ENCODE assay signal across 8 mouse cellular contexts in genomic region chr10:75316472-75316871, GRCm38 (mm10). TPM values are rescaled to one million over a fixed set of nuclear protein-coding genes. Genes with fewer than 3 reads are reported as not detected.
DNase-seq lines count a peak whose midpoint lies in the region; ATAC-seq and TF ChIP-seq lines count a peak whose summit lies in the region.

No protein-coding gene starts in this region.

- peak; percentile 50 for ATAC-seq in forebrain, embryonic 11.5 days (replicated peaks; ENCODE audit: low FRiP score)
- ATAC-seq in intestine, postnatal 0 days: no peak

- peaks cover 3% of the 10 kb centered on the region; the same call in 1 of the 2 replicates for H3K4me1 ChIP-seq in forebrain, embryonic 11.5 days (replicated peaks; ENCODE audit: control insufficient read depth, insufficient read depth, low read length)
- 0 out of 2 replicates have a peak, but pooled peaks cover 2% of the 10 kb centered on the region for H3K4me1 ChIP-seq in intestine, postnatal 0 days (replicated peaks; ENCODE audit: control insufficient read depth, insufficient read depth, low read length)

- DNase-seq in spleen, postnatal 36 days (ENCODE audit: low spot score in 2 of 2): peak; percentile 58
- no peak for DNase-seq in spleen, adult 12 weeks (ENCODE audit: low spot score)
- DNase-seq in forebrain, embryonic 11.5 days (ENCODE audit: low spot score): no peak
- peak; percentile 42 to 57 for DNase-seq in natural killer cell, adult 2 months (ENCODE audit: low spot score in 2 of 2)
- DNase-seq in adrenal gland, adult 18-20 months (ENCODE audit: low spot score in 2 of 2): no peak
- DNase-seq in adrenal gland, adult 2 months: no peak
- no peak for DNase-seq in frontal cortex, postnatal 10 days (ENCODE audit: low spot score in 2 of 2)

- H3K4me3 ChIP-seq in forebrain, embryonic 11.5 days (ENCODE audit: low read depth, low read length): peak overlapping the region; percentile 39
- peak overlapping the region; percentile 52 for H3K4me3 ChIP-seq in intestine, postnatal 0 days (ENCODE audit: low read depth, low read length)

- peaks cover 14% of the 10 kb centered on the region for H3K27me3 ChIP-seq in forebrain, embryonic 11.5 days (ENCODE audit: control insufficient read depth, insufficient read depth, low read length)
- H3K27me3 ChIP-seq in intestine, postnatal 0 days (replicated peaks; ENCODE audit: control insufficient read depth, insufficient read depth, low read length): peaks cover 17% of the 10 kb centered on the region

- H3K9ac ChIP-seq in forebrain, embryonic 11.5 days (ENCODE audit: low read length): peak overlapping the region; percentile 29
- peak overlapping the region; percentile 60; the same call in 1 of the 2 replicates for H3K9ac ChIP-seq in intestine, postnatal 0 days (ENCODE audit: low read depth, low read length)

- peak overlapping the region; percentile 53 for H3K4me2 ChIP-seq in forebrain, embryonic 11.5 days (ENCODE audit: low read depth, low read length, severe bottlenecking)
- peak overlapping the region; percentile 92 for H3K4me2 ChIP-seq in intestine, postnatal 0 days (replicated peaks; ENCODE audit: low read depth)

- 10% methylated on average over 9 of the region's 9 CpGs for WGBS in forebrain, embryonic 11.5 days
- WGBS in intestine, postnatal 0 days: 5% methylated on average over 9 of the region's 9 CpGs

- H3K27ac ChIP-seq in forebrain, embryonic 11.5 days (ENCODE audit: low read depth, low read length): no peak overlapping the region
- H3K27ac ChIP-seq in intestine, postnatal 0 days (ENCODE audit: low read depth, low read length): no peak overlapping the region

- H3K36me3 ChIP-seq in forebrain, embryonic 11.5 days (ENCODE audit: control insufficient read depth, insufficient read depth, low read length): no peaks in the 10 kb centered on the region
- H3K36me3 ChIP-seq in intestine, postnatal 0 days (ENCODE audit: control insufficient read depth, insufficient read depth): peaks cover 10% of the 10 kb centered on the region; the same call in 1 of the 2 replicates

- no peaks in the 10 kb centered on the region for H3K9me3 ChIP-seq in forebrain, embryonic 11.5 days (ENCODE audit: control insufficient read depth, low read length)
- no peaks in the 10 kb centered on the region for H3K9me3 ChIP-seq in intestine, postnatal 0 days (ENCODE audit: control insufficient read depth)

- no peak for TF ChIP-seq CTCF in intestine, postnatal 0 days (IDR thresholded peaks at IDR 0.05; ENCODE audit: low read depth)

RNA-seq across cellular contexts. Expression of gene Adora2a, which starts 0.2 kb away (rescaled TPM):
- polyA plus RNA-seq in forebrain, embryonic 11.5 days (2014; fragmentation: Nextera tagmentation; extraction: Ambion mirVana): 2.5 and 4.2 TPM in 2 replicates
- 1.2 and 1.4 TPM in 2 replicates for polyA plus RNA-seq in intestine, postnatal 0 days (2015; fragmentation: Nextera tagmentation; extraction: Ambion mirVana)
- 1 to 10 TPM; 1.8 to 4.3 TPM for total RNA-seq in adrenal gland, adult 18-20 months (2021)
- total RNA-seq in adrenal gland, adult 2 months (2021): 1 to 10 TPM; 2.8 to 5.3 TPM
- 11.6 and 13.4 TPM in 2 replicates for polyA plus RNA-seq in adrenal gland, adult 2 months (2012; rRNA removed)

Comparison
In these comparisons a context has a peak if more than half of its experiments do, and no peak if none do; other contexts are left out.
1. DNase-seq: peak in spleen, postnatal 36 days (2 of 2) and natural killer cell, adult 2 months (2 of 2); none in spleen, adult 12 weeks (single experiment), forebrain, embryonic 11.5 days (single experiment), adrenal gland, adult 18-20 months (0 of 2), adrenal gland, adult 2 months (single experiment) and frontal cortex, postnatal 10 days (0 of 2).